Mouse (Mus musculus): ENCODE data around the gene Lrsam1. TPM values are rescaled to one million over a fixed set of nuclear protein-coding genes. Genes with fewer than 3 reads are reported as not detected.
A peak's percentile ranks its signal among the peaks of the same experiment; 100 is the strongest.

Gene Lrsam1
- polyA plus RNA-seq, 1 experiment from 2014 or later = 9.7 TPM

- no peak overlapping the region for H3K4me3 ChIP-seq
- no peaks in the 10 kb centered on the region for H3K9me3 ChIP-seq
- no peaks in the 10 kb centered on the region for H3K27me3 ChIP-seq
- H3K27ac ChIP-seq = no peak overlapping the region
- H3K4me1 ChIP-seq = no peaks in the 10 kb centered on the region
- peaks cover 21% of the 10 kb centered on the region for H3K36me3 ChIP-seq
- ATAC-seq (ENCODE audit: borderline replicate concordance, extremely low read depth, low FRiP score, low TSS enrichment) = no peak
- no peak overlapping the region for H3K9ac ChIP-seq
- 92% methylated on average over 4 of the region's 4 CpGs for WGBS
- H3K4me2 ChIP-seq = no peak overlapping the region
These were observed 20.9 kb downstream of the Lrsam1 start for GRCm38 (mm10) chr2:32940483-32940882.

DNA sequence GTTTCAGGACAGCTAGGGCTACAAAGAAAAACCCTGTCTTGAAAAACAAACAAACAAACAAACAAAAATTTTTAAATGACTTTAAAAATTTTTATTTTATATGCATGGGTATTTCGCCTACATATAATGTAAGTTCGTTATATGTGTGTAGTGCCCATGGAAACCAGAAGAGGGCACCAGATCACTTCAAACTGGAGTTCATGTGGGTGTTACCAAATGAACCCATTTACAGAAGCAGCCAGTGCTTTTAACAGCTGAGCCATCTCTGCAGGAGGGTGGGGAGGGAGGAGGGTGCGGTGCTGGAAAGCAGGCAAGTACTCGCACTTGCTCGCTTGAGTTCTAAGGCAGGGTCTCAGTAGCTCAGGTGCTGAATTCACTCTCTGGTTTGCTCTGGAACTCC, 22.0 kb downstream of the Lrsam1 start:
- Histone ChIP-seq H3K9me3 (no peaks in the 10 kb centered on the region), H3K27me3 (no peaks in the 10 kb centered on the region), H3K4me2 (no peak overlapping the region), H3K4me3 (no peak overlapping the region), H3K4me1 (no peaks in the 10 kb centered on the region), H3K9ac (no peak overlapping the region), H3K27ac (no peak overlapping the region), H3K36me3 (peaks cover 15% of the 10 kb centered on the region)
- no peak for ATAC-seq (ENCODE audit: borderline replicate concordance, extremely low read depth, low FRiP score, low TSS enrichment)
- WGBS = 68% methylated on average over 5 of the region's 5 CpGs

- Histone ChIP-seq H3K9ac (no peak overlapping the region), H3K36me3 (peaks cover 14% of the 10 kb centered on the region), H3K27me3 (no peaks in the 10 kb centered on the region), H3K4me3 (no peak overlapping the region), H3K9me3 (no peaks in the 10 kb centered on the region), H3K4me1 (no peaks in the 10 kb centered on the region), H3K27ac (no peak overlapping the region), H3K4me2 (no peak overlapping the region)
- no peak for ATAC-seq (ENCODE audit: borderline replicate concordance, extremely low read depth, low FRiP score, low TSS enrichment)
- WGBS = 89% methylated on average over 5 of the region's 5 CpGs
These were observed 22.7 kb downstream of the Lrsam1 start for GRCm38 (mm10) chr2:32938741-32939140.

DNA sequence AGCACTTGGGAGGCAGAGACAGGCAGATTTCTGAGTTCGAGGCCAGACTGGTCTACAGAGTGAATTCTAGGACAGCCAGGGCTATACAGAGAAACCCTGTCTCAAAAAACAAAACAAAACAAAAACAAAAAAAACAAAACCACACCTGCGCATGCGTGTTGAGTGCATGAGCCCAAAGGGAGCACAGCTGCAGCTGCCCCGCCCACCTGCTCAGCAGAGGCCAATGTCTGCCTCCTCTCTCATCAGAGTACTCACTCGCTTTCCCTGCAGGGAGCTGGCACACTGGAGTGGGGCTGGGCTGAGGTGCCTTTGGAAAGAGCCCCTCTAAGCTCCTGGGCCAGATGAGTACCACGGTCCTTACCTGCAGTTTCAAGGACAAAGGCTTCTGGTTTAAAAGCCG, 29.7 kb downstream of the Lrsam1 start:
- Histone ChIP-seq H3K36me3 (0 out of 2 replicates have a peak, but pooled peaks cover 5% of the 10 kb centered on the region), H3K9me3 (no peaks in the 10 kb centered on the region), H3K9ac (no peak overlapping the region), H3K27me3 (no peaks in the 10 kb centered on the region), H3K27ac (no peak overlapping the region), H3K4me1 (peaks cover 22% of the 10 kb centered on the region), H3K4me2 (no peak overlapping the region), H3K4me3 (no peak overlapping the region)
- WGBS = 77% methylated on average over 7 of the region's 7 CpGs
- no peak for ATAC-seq (ENCODE audit: borderline replicate concordance, extremely low read depth, low FRiP score, low TSS enrichment)

DNA sequence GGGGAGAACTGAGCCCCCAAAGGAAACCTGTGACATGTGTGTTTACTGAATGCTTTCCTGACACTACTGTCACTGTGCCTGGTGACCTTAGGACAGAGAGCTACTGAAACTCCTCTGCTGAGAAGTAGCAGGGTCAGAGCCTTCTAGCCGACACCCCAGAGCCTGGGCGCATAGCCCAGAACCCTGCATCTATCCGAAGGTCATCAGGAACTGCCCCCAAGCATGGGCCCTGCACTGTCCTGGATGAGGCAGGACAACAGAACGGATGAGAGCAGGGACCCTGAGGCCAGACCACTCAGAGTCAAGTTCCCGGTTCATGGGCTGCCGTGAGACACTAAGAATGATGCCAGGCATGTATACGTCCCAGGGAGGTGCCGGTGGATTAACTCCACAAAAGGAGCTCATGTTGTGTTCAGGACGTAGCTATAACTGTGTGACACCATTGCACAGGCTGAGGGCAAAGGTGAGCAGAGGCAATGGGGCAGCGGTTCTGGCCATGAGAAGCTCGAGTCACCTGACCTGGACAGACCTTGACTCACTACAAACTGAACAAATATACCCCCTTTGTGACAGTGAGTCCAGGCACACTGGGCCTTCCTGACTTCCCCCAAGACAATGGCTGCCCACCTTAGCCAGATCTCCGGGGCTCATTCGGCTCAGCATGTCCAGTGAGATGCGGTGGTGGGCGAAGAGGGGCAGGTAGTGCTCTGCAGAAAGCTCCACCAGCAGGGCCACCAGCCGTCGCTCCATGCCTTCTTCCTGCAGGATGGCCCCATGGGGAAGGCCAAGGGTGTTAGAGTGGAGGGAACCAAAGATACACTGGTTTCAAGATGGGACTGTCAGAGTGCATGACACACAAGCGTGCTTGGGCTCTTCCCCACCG, 32.2 kb downstream of the Lrsam1 start:
- Histone ChIP-seq H3K9me3 (no peaks in the 10 kb centered on the region), H3K4me1 (peaks cover 27% of the 10 kb centered on the region), H3K27me3 (no peaks in the 10 kb centered on the region), H3K4me2 (no peak overlapping the region), H3K36me3 (peaks cover 14% of the 10 kb centered on the region), H3K27ac (0 out of 2 replicates have a peak overlapping the region, but pooled peaks have one; percentile 95), H3K4me3 (no peak overlapping the region), H3K9ac (no peak overlapping the region; the same call in 1 of the 2 replicates)
- 79% methylated on average over 19 of the region's 19 CpGs for WGBS
- ATAC-seq (ENCODE audit: borderline replicate concordance, extremely low read depth, low FRiP score, low TSS enrichment) = no peak

GRCm38 (mm10) chr2:32928235-32928946, 33.0 kb downstream of the Lrsam1 start:
- Histone ChIP-seq H3K4me3 (no peak overlapping the region), H3K36me3 (peaks cover 22% of the 10 kb centered on the region), H3K27me3 (no peaks in the 10 kb centered on the region), H3K9ac (no peak overlapping the region; the same call in 1 of the 2 replicates), H3K4me2 (peak overlapping the region; percentile 35), H3K9me3 (no peaks in the 10 kb centered on the region), H3K27ac (peak overlapping the region; percentile 95), H3K4me1 (peaks cover 27% of the 10 kb centered on the region)
- ATAC-seq (ENCODE audit: borderline replicate concordance, extremely low read depth, low FRiP score, low TSS enrichment) = peak; percentile 56
- 26% methylated on average over 10 of the region's 10 CpGs for WGBS

- peak overlapping the region; percentile 35 for H3K4me2 ChIP-seq
- no peaks in the 10 kb centered on the region for H3K9me3 ChIP-seq
- no peak overlapping the region for H3K9ac ChIP-seq
- peaks cover 28% of the 10 kb centered on the region for H3K36me3 ChIP-seq
- WGBS = 45% methylated on average over 15 of the region's 15 CpGs
- peak overlapping the region; percentile 95 for H3K27ac ChIP-seq
- H3K4me3 ChIP-seq = no peak overlapping the region
- peak; percentile 28; the same call in 1 of the 2 replicates for ATAC-seq (ENCODE audit: borderline replicate concordance, extremely low read depth, low FRiP score, low TSS enrichment)
- H3K4me1 ChIP-seq = peaks cover 27% of the 10 kb centered on the region
- H3K27me3 ChIP-seq = no peaks in the 10 kb centered on the region
These were observed 33.7 kb downstream of the Lrsam1 start for GRCm38 (mm10) chr2:32927624-32928234.

DNA sequence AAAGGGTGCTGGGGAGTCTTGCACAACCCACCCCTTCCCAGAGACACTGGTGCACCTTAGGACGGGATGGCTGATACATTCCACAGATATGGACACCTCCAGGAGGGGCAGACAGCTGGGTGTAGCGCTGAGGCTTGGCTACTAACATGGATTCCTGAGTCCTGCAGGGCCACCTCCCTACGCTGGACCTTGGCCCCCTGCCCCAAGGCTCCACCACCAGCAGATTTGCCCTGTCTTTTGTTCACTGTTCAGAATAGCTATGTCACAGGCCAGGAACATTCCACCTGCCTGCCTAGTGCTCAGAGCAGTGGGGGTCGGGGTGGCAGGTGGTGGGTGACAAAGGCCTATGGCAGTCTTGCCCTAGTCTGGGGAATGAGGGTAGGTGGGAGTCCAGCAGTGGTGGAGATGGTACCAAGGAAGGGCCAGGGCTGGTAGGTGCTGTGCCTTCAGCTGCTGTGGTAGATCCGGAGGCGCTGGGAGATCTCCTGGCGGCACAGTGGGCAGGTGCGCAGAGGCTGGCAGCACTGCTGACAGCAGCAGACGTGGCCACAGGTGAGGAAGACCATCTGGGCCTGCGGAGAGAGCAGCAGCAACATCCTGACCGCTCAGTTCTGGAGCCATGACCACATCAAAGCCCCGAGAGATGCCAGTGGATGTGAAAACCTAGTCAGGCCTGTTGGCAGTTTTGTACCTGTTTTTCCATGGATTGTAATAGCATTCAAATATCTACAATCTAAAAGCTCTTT, 34.9 kb downstream of the Lrsam1 start:
- Histone ChIP-seq H3K4me2 (no peak overlapping the region), H3K27ac (peak overlapping the region; percentile 95), H3K4me1 (peaks cover 23% of the 10 kb centered on the region), H3K36me3 (peaks cover 41% of the 10 kb centered on the region), H3K9me3 (no peaks in the 10 kb centered on the region), H3K9ac (no peak overlapping the region), H3K27me3 (no peaks in the 10 kb centered on the region), H3K4me3 (no peak overlapping the region)
- no peak for ATAC-seq (ENCODE audit: borderline replicate concordance, extremely low read depth, low FRiP score, low TSS enrichment)
- 81% methylated on average over 11 of the region's 12 CpGs for WGBS

GRCm38 (mm10) chr2:32924306-32924844, 37.0 kb downstream of the Lrsam1 start:
- Histone ChIP-seq H3K36me3 (peaks cover 62% of the 10 kb centered on the region), H3K27ac (no peak overlapping the region), H3K4me1 (peaks cover 23% of the 10 kb centered on the region), H3K4me3 (no peak overlapping the region), H3K9ac (no peak overlapping the region), H3K27me3 (no peaks in the 10 kb centered on the region), H3K4me2 (no peak overlapping the region), H3K9me3 (no peaks in the 10 kb centered on the region)
- ATAC-seq (ENCODE audit: borderline replicate concordance, extremely low read depth, low FRiP score, low TSS enrichment) = no peak
- WGBS = 75% methylated on average over 10 of the region's 10 CpGs

DNA sequence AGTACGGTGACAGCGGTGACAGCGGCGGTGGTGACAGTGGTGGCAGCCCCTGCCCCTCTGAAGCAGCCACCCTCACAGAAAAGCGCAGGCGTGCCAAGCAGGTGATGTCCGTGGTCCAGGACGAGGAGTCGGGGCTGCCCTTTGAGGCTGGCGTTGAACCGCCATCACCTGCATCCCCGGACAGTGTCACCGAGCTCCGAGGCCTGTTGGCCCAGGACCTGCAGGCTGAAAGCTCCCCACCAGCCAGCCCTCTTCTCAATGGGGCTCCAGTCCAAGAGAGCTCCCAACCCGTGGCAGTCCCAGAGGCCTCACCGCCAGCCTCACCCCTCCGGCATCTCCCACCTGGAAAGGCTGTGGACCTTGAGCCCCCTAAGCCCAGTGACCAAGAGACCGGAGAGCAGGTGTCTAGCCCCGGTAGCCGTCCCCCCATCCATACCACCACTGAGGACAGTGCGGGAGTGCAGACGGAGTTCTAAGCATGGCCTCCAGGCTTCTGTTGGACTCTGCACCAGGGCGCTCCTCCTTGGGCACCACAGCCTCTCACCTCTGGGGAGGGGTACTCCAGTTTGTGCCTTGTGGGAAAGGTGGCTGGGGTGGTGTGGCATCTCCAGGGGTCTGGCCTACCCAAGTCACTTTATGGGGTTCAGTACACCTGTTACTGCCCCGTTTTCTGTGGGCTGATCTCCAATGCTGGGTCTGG, 37.7 kb downstream of the Lrsam1 start:
- Histone ChIP-seq H3K9ac (no peak overlapping the region), H3K27ac (no peak overlapping the region), H3K4me3 (no peak overlapping the region), H3K9me3 (no peaks in the 10 kb centered on the region), H3K36me3 (peaks cover 69% of the 10 kb centered on the region), H3K4me2 (no peak overlapping the region), H3K4me1 (peaks cover 19% of the 10 kb centered on the region), H3K27me3 (no peaks in the 10 kb centered on the region)
- WGBS = 90% methylated on average over 24 of the region's 24 CpGs
- no peak for ATAC-seq (ENCODE audit: borderline replicate concordance, extremely low read depth, low FRiP score, low TSS enrichment)

- H3K27me3 ChIP-seq = no peaks in the 10 kb centered on the region
- no peak overlapping the region for H3K4me3 ChIP-seq
- H3K9ac ChIP-seq = no peak overlapping the region
- peaks cover 80% of the 10 kb centered on the region for H3K36me3 ChIP-seq
- no peak for ATAC-seq (ENCODE audit: borderline replicate concordance, extremely low read depth, low FRiP score, low TSS enrichment)
- H3K4me2 ChIP-seq = no peak overlapping the region
- H3K27ac ChIP-seq = no peak overlapping the region
- H3K4me1 ChIP-seq = peaks cover 10% of the 10 kb centered on the region; the same call in 1 of the 2 replicates
- no peaks in the 10 kb centered on the region for H3K9me3 ChIP-seq
- WGBS = 89% methylated on average over 13 of the region's 13 CpGs
These were observed 38.9 kb downstream of the Lrsam1 start for GRCm38 (mm10) chr2:32922564-32922963.

Measured in lung, embryonic 15.5 days (tissue).